Mouse (Mus musculus): ENCODE data around the gene Limd2. TPM values are rescaled to one million over a fixed set of nuclear protein-coding genes. Genes with fewer than 3 reads are reported as not detected.

The Limd2 gene
- polyA plus RNA-seq, 1 experiment from 2014 or later: 431 TPM

Other genes starting within 250 kb of the Limd2 start
- 9.9 and 13.4 TPM in 2 replicates for gene Cyb561, start 207.5 kb downstream of the Limd2 start, polyA plus RNA-seq (2014; fragmentation: Nextera tagmentation; extraction: Ambion mirVana)
- 0.41 and 0.47 TPM in 2 replicates for gene Ace, start 192.9 kb downstream of the Limd2 start, polyA plus RNA-seq (2014; fragmentation: Nextera tagmentation; extraction: Ambion mirVana)
- not detected in 2 replicates for gene Ace3, start 166.2 kb downstream of the Limd2 start, polyA plus RNA-seq (2014; fragmentation: Nextera tagmentation; extraction: Ambion mirVana)
- 0.32 and 0.33 TPM in 2 replicates for gene Kcnh6, start 152.7 kb downstream of the Limd2 start, polyA plus RNA-seq (2014; fragmentation: Nextera tagmentation; extraction: Ambion mirVana)
- 59.9 and 68.6 TPM in 2 replicates for gene Dcaf7, start 124.0 kb downstream of the Limd2 start, polyA plus RNA-seq (2014; fragmentation: Nextera tagmentation; extraction: Ambion mirVana)
- gene Taco1, start 94.8 kb downstream of the Limd2 start, polyA plus RNA-seq (2014; fragmentation: Nextera tagmentation; extraction: Ambion mirVana): 11.1 and 11.4 TPM in 2 replicates
- gene Map3k3, start 76.2 kb downstream of the Limd2 start, polyA plus RNA-seq (2014; fragmentation: Nextera tagmentation; extraction: Ambion mirVana): 15.7 and 16.8 TPM in 2 replicates
- gene Gm10840, start within 50 bp of the Limd2 start, polyA plus RNA-seq (2014; fragmentation: Nextera tagmentation; extraction: Ambion mirVana): 0.92 TPM in 1 of 2 replicates, not detected in the other
- 33.4 and 35.8 TPM in 2 replicates for gene Strada, start 41.3 kb upstream of the Limd2 start, polyA plus RNA-seq (2014; fragmentation: Nextera tagmentation; extraction: Ambion mirVana)
- 65.3 and 70.5 TPM in 2 replicates for gene Ccdc47, start 55.5 kb upstream of the Limd2 start, polyA plus RNA-seq (2014; fragmentation: Nextera tagmentation; extraction: Ambion mirVana)
- gene Ddx42, start 56.1 kb upstream of the Limd2 start, polyA plus RNA-seq (2014; fragmentation: Nextera tagmentation; extraction: Ambion mirVana): 95.4 and 102 TPM in 2 replicates
- 76.2 and 80.5 TPM in 2 replicates for gene Ftsj3, start 95.2 kb upstream of the Limd2 start, polyA plus RNA-seq (2014; fragmentation: Nextera tagmentation; extraction: Ambion mirVana)
- 389 and 396 TPM in 2 replicates for gene Psmc5, start 95.3 kb upstream of the Limd2 start, polyA plus RNA-seq (2014; fragmentation: Nextera tagmentation; extraction: Ambion mirVana)
- gene Smarcd2, start 112.1 kb upstream of the Limd2 start, polyA plus RNA-seq (2014; fragmentation: Nextera tagmentation; extraction: Ambion mirVana): 57.0 and 60.6 TPM in 2 replicates
- gene Tcam1, start 115.8 kb upstream of the Limd2 start, polyA plus RNA-seq (2014; fragmentation: Nextera tagmentation; extraction: Ambion mirVana): 0.13 and 0.15 TPM in 2 replicates
- not detected in 2 replicates for gene Gh, start 141.0 kb upstream of the Limd2 start, polyA plus RNA-seq (2014; fragmentation: Nextera tagmentation; extraction: Ambion mirVana)
- gene Cd79b, start 153.9 kb upstream of the Limd2 start, polyA plus RNA-seq (2014; fragmentation: Nextera tagmentation; extraction: Ambion mirVana): 1.3 and 1.9 TPM in 2 replicates
- gene Scn4a, start 192.4 kb upstream of the Limd2 start, polyA plus RNA-seq (2014; fragmentation: Nextera tagmentation; extraction: Ambion mirVana): 0.03 and 0.07 TPM in 2 replicates
- gene Prr29, start 204.6 kb upstream of the Limd2 start, polyA plus RNA-seq (2014; fragmentation: Nextera tagmentation; extraction: Ambion mirVana): not detected in 2 replicates
- gene Icam2, start 227.2 kb upstream of the Limd2 start, polyA plus RNA-seq (2014; fragmentation: Nextera tagmentation; extraction: Ambion mirVana): 23.7 and 28.7 TPM in 2 replicates

Measured in embryonic facial prominence, embryonic 11.5 days (tissue).